Mouse (Mus musculus) spleen, adult 18-20 months (tissue): ENCODE measurements around the gene Gpr84.
"Not testable (repeated sequence)": the region's sequence is repeated elsewhere in the genome, so short reads cannot be mapped to it uniquely, and the experiment has no call there.

Source experiments
- DNase-seq, 2 experiments: peaks; one replicate each; pipeline ENCODE4 v3.0.0; 2022; ENCODE audit warnings: mixed read lengths in 2 of 2

Gene Gpr84

DNA sequence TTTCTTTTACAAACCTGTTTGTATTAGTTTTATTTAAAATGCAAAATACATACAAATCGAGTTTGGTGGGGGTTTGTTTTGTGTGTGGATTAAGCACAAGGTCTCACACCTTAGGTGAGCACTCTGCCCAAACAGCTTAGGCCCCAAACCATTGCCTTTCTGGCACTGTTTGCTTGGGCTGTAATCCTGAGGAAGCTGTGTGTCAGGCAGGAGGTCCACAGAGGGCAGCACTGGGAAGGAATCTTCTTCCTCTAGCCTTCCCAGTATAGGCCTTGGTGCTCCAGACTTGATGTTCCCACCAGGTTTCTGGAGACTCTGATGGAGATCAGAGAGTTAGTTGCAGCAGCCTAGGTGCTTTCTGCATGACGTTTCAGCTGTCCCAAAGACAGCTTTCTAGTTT is 25.8 kb downstream of the Gpr84 start:
- DNase-seq: no peak

GRCm38 (mm10) chr15:103284066-103284465 is 26.3 kb downstream of the Gpr84 start:
- DNase-seq: peak in 1 of 2 experiments; percentile 37

DNA sequence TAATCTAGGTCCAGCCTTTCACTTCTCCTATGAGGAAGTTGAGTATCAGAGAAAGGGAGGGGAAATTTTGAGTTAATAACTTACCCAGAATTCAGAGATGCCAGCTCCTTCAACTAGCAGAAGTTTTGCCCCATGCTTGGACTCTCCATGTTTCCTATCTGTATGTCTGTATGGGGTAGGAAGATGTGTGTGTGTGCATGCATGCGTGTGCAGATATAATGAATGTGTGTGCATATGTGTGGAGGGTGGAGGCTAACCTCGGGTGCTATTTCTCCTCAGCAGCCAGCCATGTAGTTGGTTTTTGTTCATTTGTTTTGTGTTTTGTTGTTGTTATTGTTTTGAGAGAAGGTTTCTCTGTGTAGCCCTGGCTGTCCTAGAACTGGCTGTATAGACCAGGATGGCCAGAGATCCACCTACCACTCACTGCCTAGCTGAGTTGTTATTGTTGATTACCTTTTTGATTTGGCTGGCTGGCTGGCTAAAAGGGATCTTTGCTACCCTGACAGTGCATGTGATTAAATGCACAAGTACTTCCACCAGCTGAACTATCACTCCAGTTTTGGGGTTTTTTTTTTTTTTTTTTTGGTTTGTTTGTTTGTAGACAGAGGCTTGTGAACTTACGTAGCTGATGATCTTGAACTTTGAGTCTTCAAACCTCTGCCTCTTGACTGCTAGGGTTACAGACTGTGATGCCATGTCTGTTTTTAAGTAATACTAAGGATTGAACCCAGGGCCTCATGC is 28.8 kb downstream of the Gpr84 start:
- no peak for DNase-seq

DNA sequence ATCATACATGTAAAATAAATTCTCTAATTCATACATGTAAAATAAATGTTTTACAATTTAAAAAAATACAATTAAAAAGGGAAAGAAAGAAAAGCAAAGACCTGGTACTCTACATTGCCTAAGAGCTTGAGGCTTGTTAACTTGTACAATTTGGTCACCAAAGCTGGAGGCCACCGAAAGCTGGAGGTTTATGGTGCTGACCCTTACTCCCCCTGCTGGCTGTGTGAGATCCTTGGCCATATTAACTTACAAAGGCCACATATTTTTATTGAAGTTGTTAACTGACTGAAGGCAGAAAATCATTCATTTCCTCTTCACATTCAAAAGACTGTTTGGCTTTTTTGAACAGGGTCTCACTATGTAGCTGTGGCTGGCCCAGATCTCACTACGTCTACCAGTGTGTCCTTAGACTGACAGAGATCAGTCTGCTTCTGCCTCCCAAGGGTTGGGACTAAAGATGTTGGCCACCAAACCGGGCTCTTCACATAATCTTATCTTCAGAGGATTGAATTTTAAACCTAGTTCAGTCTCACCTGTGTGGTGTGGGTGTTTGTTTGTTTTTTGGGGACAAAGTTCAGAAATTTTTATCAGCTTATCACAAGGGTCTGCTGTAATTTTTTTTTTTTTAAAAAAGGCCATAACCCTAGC is 29.5 kb downstream of the Gpr84 start:
- peak in 1 of 2 experiments; percentile 19 for DNase-seq

DNA sequence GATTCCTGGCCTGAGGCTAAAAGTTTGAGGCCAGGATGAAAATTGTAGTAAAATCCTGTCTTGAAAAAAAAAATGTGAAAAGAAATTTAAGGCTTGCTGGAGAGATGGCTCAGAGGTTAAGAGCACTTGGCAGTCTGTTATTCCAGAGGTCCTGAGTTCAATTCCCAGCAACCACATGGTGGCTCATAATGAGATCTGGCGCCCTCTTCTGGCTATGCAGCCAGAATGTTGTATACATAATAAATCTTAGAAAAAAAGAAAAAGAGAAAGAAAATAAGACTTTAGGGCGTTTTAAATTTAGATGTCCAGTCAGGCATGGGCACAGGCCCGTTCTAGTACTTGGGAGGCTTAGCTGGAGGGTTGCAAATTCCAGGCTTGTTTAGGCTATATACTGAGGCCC is 30.7 kb downstream of the Gpr84 start:
- DNase-seq: peak in 1 of 2 experiments; percentile 40

- no peak for DNase-seq
Measured at GRCm38 (mm10) chr15:103277949-103278348, 32.5 kb downstream of the Gpr84 start.

- DNase-seq: not testable (repeated sequence)
Measured at GRCm38 (mm10) chr15:103275943-103276342, 34.5 kb downstream of the Gpr84 start.

DNA sequence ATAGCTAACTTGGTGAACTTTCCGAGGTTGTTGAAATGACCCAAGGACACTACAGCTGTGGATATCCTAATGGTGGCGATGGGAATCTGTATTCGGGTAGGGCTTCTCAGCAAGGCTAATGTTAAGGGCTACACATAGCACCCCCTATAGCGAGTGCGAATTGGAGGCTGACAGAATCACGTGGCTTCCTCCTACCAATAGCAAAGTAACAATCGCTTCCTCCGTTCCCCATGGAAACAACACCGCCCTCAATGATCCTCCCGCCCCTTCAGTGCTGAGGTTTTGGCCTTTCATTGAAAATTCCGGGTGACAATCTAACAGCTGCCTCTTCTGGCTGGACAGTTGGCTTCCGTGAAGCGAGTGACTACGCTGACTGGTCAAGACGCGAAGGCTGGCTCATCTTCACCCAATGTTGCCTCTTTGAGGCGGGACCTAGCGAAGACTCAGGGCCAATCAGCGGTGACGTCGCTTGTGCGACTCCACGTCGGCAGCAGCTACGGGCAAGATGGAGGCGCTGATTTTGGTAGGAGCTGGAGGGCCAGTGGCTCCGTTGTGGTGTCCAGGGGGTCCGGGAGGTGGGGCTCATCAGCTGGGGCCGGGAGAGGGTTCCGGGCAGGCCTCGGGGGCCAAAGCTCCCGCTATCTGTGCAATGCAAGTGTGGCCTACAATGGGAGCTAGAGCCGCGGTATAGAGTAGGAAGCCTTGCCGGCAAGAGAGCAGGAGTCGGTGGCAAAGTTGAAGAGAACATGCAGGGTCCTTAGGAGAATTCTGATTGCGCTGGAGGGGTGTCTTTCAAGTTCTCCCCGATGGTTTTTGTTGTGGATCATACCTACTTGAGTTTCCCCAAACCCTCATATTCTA is 37.8 kb downstream of the Gpr84 start, which contains the start of gene Copz1:
Gene Copz1 (plus strand): TSS at position 296 of the 861 bp plus-strand sequence.
- DNase-seq: peak; percentile 80 to 89

- no peak for DNase-seq
Measured at GRCm38 (mm10) chr15:103268903-103269302, 41.5 kb downstream of the Gpr84 start.

- DNase-seq: no peak
Measured at GRCm38 (mm10) chr15:103264794-103265193, 45.6 kb downstream of the Gpr84 start.

DNA sequence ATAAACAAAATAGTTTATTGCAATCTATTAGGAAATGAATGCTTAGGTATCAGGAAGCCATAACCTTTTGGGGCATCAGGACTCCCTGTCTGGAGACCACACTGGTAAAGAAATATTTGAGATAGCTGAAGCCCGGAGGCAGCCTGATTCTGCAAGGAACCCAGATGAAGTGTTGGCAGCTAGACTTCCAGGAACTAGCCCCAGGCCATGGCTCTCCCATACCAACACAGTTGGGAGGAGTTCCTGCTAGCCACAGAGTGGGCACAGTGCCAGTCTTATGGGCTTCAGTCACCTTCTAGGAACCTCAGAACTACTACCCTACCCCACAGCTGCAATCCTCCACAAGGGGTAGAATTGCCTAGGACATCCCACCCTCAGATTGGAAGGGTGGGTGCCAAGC is 50.4 kb downstream of the Gpr84 start:
- DNase-seq: no peak

- no peak for DNase-seq
Measured at GRCm38 (mm10) chr15:103259162-103259561, 51.2 kb downstream of the Gpr84 start.
